Mouse (Mus musculus) liver, postnatal 0 days (tissue): ENCODE measurements around the gene Olfr732. TPM values are rescaled to one million over a fixed set of nuclear protein-coding genes. Genes with fewer than 3 reads are reported as not detected.

Experiments
- ATAC-seq: fragments of 200-750 bp; cut with Nextera tagmentation; 2 replicates; pipeline ENCODE4 v1.8.0; 2017; ENCODE audit warnings: mild to moderate bottlenecking, moderate library complexity
- DNase-seq: peaks from one replicate; pipeline ENCODE4 v3.0.0-alpha.2; 2016
- H3K27ac ChIP-seq: fragments of 300-500 bp; sonication (generic); 2 replicates; pipeline ENCODE4 v1.5.1; 2014; ENCODE audit warnings: antibody characterized with exemption, moderate library complexity, mild to moderate bottlenecking, low read depth
- H3K27me3 ChIP-seq: fragments of 300-500 bp; sonication (generic); 2 replicates; pipeline ENCODE4 v1.6.1; 2014; ENCODE audit warnings: low read length, control low read depth, mixed read lengths; ENCODE audit not compliant: insufficient read depth
- H3K36me3 ChIP-seq: fragments of 300-500 bp; sonication (generic); replicated peaks from 2 replicates; pipeline ENCODE4 v1.6.1; 2014; ENCODE audit warnings: mild to moderate bottlenecking, control low read depth, low read length, moderate library complexity, mixed read lengths; ENCODE audit not compliant: insufficient read depth
- H3K4me1 ChIP-seq: fragments of 300-500 bp; sonication (generic); 2 replicates; pipeline ENCODE4 v1.6.1; 2014; ENCODE audit warnings: antibody characterized with exemption, mild to moderate bottlenecking, control low read depth; ENCODE audit not compliant: insufficient read depth
- H3K4me2 ChIP-seq: fragments of 300-500 bp; sonication (generic); 2 replicates; pipeline ENCODE4 v1.6.1; 2014; ENCODE audit warnings: low read depth, mild to moderate bottlenecking, low read length, moderate library complexity, mixed read lengths
- H3K4me3 ChIP-seq: fragments of 300-500 bp; sonication (generic); 2 replicates; pipeline ENCODE4 v1.5.1; 2014; ENCODE audit warnings: low read depth, low read length
- H3K9ac ChIP-seq: fragments of 300-500 bp; sonication (generic); replicated peaks from 2 replicates; pipeline ENCODE4 v1.6.1; 2014; ENCODE audit warnings: mild to moderate bottlenecking, moderate library complexity
- H3K9me3 ChIP-seq: fragments of 300-500 bp; sonication (generic); 2 replicates; pipeline ENCODE4 v1.6.1; 2016; ENCODE audit warnings: mild to moderate bottlenecking, control low read depth, low read length, mixed read lengths
- CTCF ChIP-seq: sonication (generic); IDR thresholded peaks from 2 replicates; pipeline ENCODE4 v1.5.1; 2016; ENCODE audit warnings: antibody characterized with exemption, low read depth
- EP300 ChIP-seq: IDR thresholded peaks from 2 replicates; pipeline ENCODE4 v1.6.1; 2016; ENCODE audit warnings: antibody characterized with exemption, low read depth, mild to moderate bottlenecking
- WGBS: fragments of 180-500 bp; shearing (Covaris S2); extraction: QIAGEN DNeasy Blood & Tissue Kit; methylation state at CpG from one replicate; pipeline ENCODE4 v1.1.7; 2014; ENCODE audit not compliant: insufficient replicate concordance; 5-methylcytosine and 5-hydroxymethylcytosine counted together
- polyA plus RNA-seq: library from polyadenylated mRNA; unstranded; fragments of >200 nt; fragmentation: Nextera tagmentation; extraction: Ambion mirVana; gene quantifications from 2 replicates; pipeline ENCODE4 v1.2.1, GENCODE M21; 2015

Gene Olfr732
- polyA plus RNA-seq = not detected in 2 replicates

GRCm38 (mm10) chr14:50284106-50284505 is at the start of gene Olfr732:
Gene Olfr732, minus strand, starts transcription at chr14:50284206.
- 75% methylated on average over 1 of the region's 1 CpGs for WGBS
- no peak within 1 kb of the TSS for H3K9ac ChIP-seq
- H3K4me3 ChIP-seq = no peak within 1 kb of the TSS
- no peak within 1 kb of the TSS for H3K4me2 ChIP-seq
- H3K27ac ChIP-seq = no peak within 1 kb of the TSS
- DNase-seq (no peak), ATAC-seq (no peak)
- no peaks in the 10 kb centered on the region for H3K36me3 ChIP-seq
- H3K4me1 ChIP-seq = no peaks in the 10 kb centered on the region
- no peaks in the 10 kb centered on the region for H3K27me3 ChIP-seq
- H3K9me3 ChIP-seq = no peaks in the 10 kb centered on the region
- TF ChIP-seq EP300 (no peak), CTCF (no peak)

- no peak for DNase-seq
- Histone ChIP-seq H3K27ac (no peak within 1 kb of the TSS), H3K4me1 (no peaks in the 10 kb centered on the region), H3K36me3 (no peaks in the 10 kb centered on the region), H3K4me3 (no peak within 1 kb of the TSS), H3K9ac (no peak within 1 kb of the TSS), H3K4me2 (no peak within 1 kb of the TSS), H3K27me3 (no peaks in the 10 kb centered on the region), H3K9me3 (no peaks in the 10 kb centered on the region)
- TF ChIP-seq EP300 (no peak), CTCF (no peak)
- no peak for ATAC-seq
- 42% methylated on average over 1 of the region's 1 CpGs for WGBS
These were observed 42.7 kb upstream of the Olfr732 start, which contains the start of gene Olfr734 for GRCm38 (mm10) chr14:50326661-50327060. Gene Olfr734, minus strand, starts transcription at chr14:50326761.

GRCm38 (mm10) chr14:50301422-50301821 is 17.4 kb upstream of the Olfr732 start, which contains the start of gene Olfr733:
Gene Olfr733, minus strand, starts transcription at chr14:50301522.
- no peak within 1 kb of the TSS for H3K9ac ChIP-seq
- H3K4me1 ChIP-seq = no peaks in the 10 kb centered on the region
- H3K27ac ChIP-seq = no peak within 1 kb of the TSS
- ATAC-seq (no peak), DNase-seq (no peak)
- H3K27me3 ChIP-seq = no peaks in the 10 kb centered on the region
- H3K4me3 ChIP-seq = no peak within 1 kb of the TSS
- TF ChIP-seq EP300 = no peak
- no peak for TF ChIP-seq CTCF
- H3K9me3 ChIP-seq = no peaks in the 10 kb centered on the region
- no peaks in the 10 kb centered on the region for H3K36me3 ChIP-seq
- no peak within 1 kb of the TSS for H3K4me2 ChIP-seq

- WGBS = 67% methylated on average over 4 of the region's 4 CpGs
- Histone ChIP-seq H3K4me1 (no peaks in the 10 kb centered on the region), H3K4me2 (no peak within 1 kb of the TSS), H3K9ac (no peak within 1 kb of the TSS), H3K27ac (no peak within 1 kb of the TSS), H3K36me3 (no peaks in the 10 kb centered on the region), H3K27me3 (no peaks in the 10 kb centered on the region), H3K4me3 (no peak within 1 kb of the TSS), H3K9me3 (no peaks in the 10 kb centered on the region)
- TF ChIP-seq EP300 (no peak), CTCF (no peak)
- DNase-seq (no peak), ATAC-seq (no peak)
These were observed 42.2 kb downstream of the Olfr732 start, which contains the start of gene Olfr731 for GRCm38 (mm10) chr14:50241766-50242165. Gene Olfr731, minus strand, starts transcription at chr14:50241866.

Other genes starting within 250 kb of the Olfr732 start
- gene Olfr725, start 243.8 kb downstream of the Olfr732 start, polyA plus RNA-seq = not detected in 2 replicates
- gene Olfr726, start 193.3 kb downstream of the Olfr732 start, polyA plus RNA-seq = not detected in 2 replicates
- not detected in 2 replicates for gene Olfr727, start 161.0 kb downstream of the Olfr732 start, polyA plus RNA-seq
- gene Olfr728, start 141.5 kb downstream of the Olfr732 start, polyA plus RNA-seq = not detected in 2 replicates
- not detected in 2 replicates for gene Olfr729, start 131.3 kb downstream of the Olfr732 start, polyA plus RNA-seq
- gene Olfr730, start 96.0 kb downstream of the Olfr732 start, polyA plus RNA-seq = not detected in 2 replicates
- not detected in 2 replicates for gene Olfr731, start 42.3 kb downstream of the Olfr732 start, polyA plus RNA-seq
- not detected in 2 replicates for gene Olfr733, start 17.3 kb upstream of the Olfr732 start, polyA plus RNA-seq
- not detected in 2 replicates for gene Olfr734, start 42.6 kb upstream of the Olfr732 start, polyA plus RNA-seq
- gene Olfr735, start 64.7 kb upstream of the Olfr732 start, polyA plus RNA-seq = 0.04 TPM in 1 of 2 replicates, not detected in the other
- 0.20 and 0.27 TPM in 2 replicates for gene Tlr11, start 73.7 kb upstream of the Olfr732 start, polyA plus RNA-seq
- gene Olfr736, start 97.0 kb upstream of the Olfr732 start, polyA plus RNA-seq = not detected in 2 replicates
- gene Olfr738, start 123.4 kb upstream of the Olfr732 start, polyA plus RNA-seq = not detected in 2 replicates
- gene Olfr739, start 134.4 kb upstream of the Olfr732 start, polyA plus RNA-seq = not detected in 2 replicates
- not detected in 2 replicates for gene Olfr740, start 161.3 kb upstream of the Olfr732 start, polyA plus RNA-seq
- not detected in 2 replicates for gene Olfr741, start 188.5 kb upstream of the Olfr732 start, polyA plus RNA-seq
- gene Olfr742, start 219.4 kb upstream of the Olfr732 start, polyA plus RNA-seq = not detected in 2 replicates
- not detected in 2 replicates for gene Olfr743, start 237.6 kb upstream of the Olfr732 start, polyA plus RNA-seq